In genomic region chr8:88664121-88664520, GRCm38 (mm10) we compare ENCODE assay signal across 26 mouse cellular contexts. TPM values are rescaled to one million over a fixed set of nuclear protein-coding genes. Genes with fewer than 3 reads are reported as not detected.
A peak's percentile ranks its signal among the peaks of the same experiment; 100 is the strongest.
DNase-seq lines count a peak whose midpoint lies in the region; ATAC-seq and TF ChIP-seq lines count a peak whose summit lies in the region.
"Had no signal": no experiment of that assay in that cellular context is flagged by ENCODE, and none has a peak within 500 bp of the region (broad histone marks: within the 10 kb centered on the region; RNA-seq: fewer than 3 reads in every experiment).

No protein-coding gene starts in this region.

- H3K4me3 ChIP-seq in midbrain, embryonic 11.5 days (ENCODE audit: low read depth, low read length), result no peak overlapping the region
- no peak overlapping the region for H3K4me3 ChIP-seq in midbrain, embryonic 13.5 days (replicated peaks)
- H3K4me3 ChIP-seq in hindbrain, postnatal 0 days (ENCODE audit: low read length), result no peak overlapping the region
- H3K4me3 ChIP-seq: erythroblast, embryonic 14.5 days; heart, adult 2 months; heart, embryonic 12.5 days; hindbrain, embryonic 10.5 days; hindbrain, embryonic 15.5 days; limb, embryonic 13.5 days; liver, embryonic 12.5 days; megakaryocyte, embryonic 14.5 days had no signal

- H3K9ac ChIP-seq in midbrain, embryonic 11.5 days (ENCODE audit: low read length), result no peak overlapping the region
- H3K9ac ChIP-seq in midbrain, embryonic 13.5 days (replicated peaks), result no peak overlapping the region
- no peak overlapping the region for H3K9ac ChIP-seq in hindbrain, postnatal 0 days (replicated peaks; ENCODE audit: low read length)
- H3K9ac ChIP-seq: heart, embryonic 12.5 days; hindbrain, embryonic 15.5 days; limb, embryonic 13.5 days; liver, embryonic 12.5 days; liver, postnatal 0 days had no signal

- H3K36me3 ChIP-seq in midbrain, embryonic 11.5 days (ENCODE audit: control insufficient read depth, insufficient read depth, low read length), result no peaks in the 10 kb centered on the region
- H3K36me3 ChIP-seq in midbrain, embryonic 13.5 days, result no peaks in the 10 kb centered on the region
- H3K36me3 ChIP-seq in hindbrain, postnatal 0 days (ENCODE audit: insufficient read depth, low read length), result no peaks in the 10 kb centered on the region
- H3K36me3 ChIP-seq: heart, embryonic 12.5 days; hindbrain, embryonic 10.5 days; hindbrain, embryonic 15.5 days; limb, embryonic 13.5 days; liver, embryonic 12.5 days had no signal

- ATAC-seq in midbrain, embryonic 11.5 days (ENCODE audit: low FRiP score), result no peak
- no peak for ATAC-seq in midbrain, embryonic 13.5 days
- no peak for ATAC-seq in hindbrain, postnatal 0 days
- ATAC-seq: CD4-positive, CD25-positive, alpha-beta regulatory T cell, adult 4 months; forebrain, embryonic 16.5 days; liver, embryonic 12.5 days; liver, postnatal 0 days had no signal

- no peak overlapping the region for H3K27ac ChIP-seq in midbrain, embryonic 11.5 days (ENCODE audit: low read depth, low read length)
- H3K27ac ChIP-seq in midbrain, embryonic 13.5 days, result no peak overlapping the region
- no peak overlapping the region for H3K27ac ChIP-seq in hindbrain, postnatal 0 days
- H3K27ac ChIP-seq: heart, adult 2 months; hindbrain, embryonic 10.5 days; hindbrain, embryonic 15.5 days; limb, embryonic 13.5 days; liver, embryonic 12.5 days had no signal

- H3K4me2 ChIP-seq in midbrain, embryonic 11.5 days, result no peak overlapping the region
- H3K4me2 ChIP-seq in midbrain, embryonic 13.5 days (replicated peaks), result no peak overlapping the region
- H3K4me2 ChIP-seq in hindbrain, postnatal 0 days (ENCODE audit: low read depth, low read length), result no peak overlapping the region
- H3K4me2 ChIP-seq: heart, embryonic 12.5 days; hindbrain, embryonic 15.5 days; limb, embryonic 13.5 days; liver, embryonic 12.5 days had no signal

- TF ChIP-seq CTCF in hindbrain, postnatal 0 days (IDR thresholded peaks at IDR 0.05; ENCODE audit: low read depth), result no peak

- 77% methylated on average over 16 of the region's 16 CpGs for WGBS in midbrain, embryonic 11.5 days
- 73% methylated on average over 16 of the region's 16 CpGs for whole genome bisulfite sequencing in midbrain, embryonic 13.5 days
- 63% methylated on average over 16 of the region's 16 CpGs for WGBS in hindbrain, postnatal 0 days

- peaks cover 6% of the 10 kb centered on the region for H3K4me1 ChIP-seq in midbrain, embryonic 11.5 days (ENCODE audit: control insufficient read depth, insufficient read depth, low read length)
- H3K4me1 ChIP-seq in midbrain, embryonic 13.5 days (replicated peaks), result peaks cover 18% of the 10 kb centered on the region
- H3K4me1 ChIP-seq in hindbrain, postnatal 0 days (ENCODE audit: insufficient read depth, low read length), result peaks cover 8% of the 10 kb centered on the region; the same call in 1 of the 2 replicates
- H3K4me1 ChIP-seq: heart, embryonic 12.5 days; liver, embryonic 12.5 days had no signal

- no peaks in the 10 kb centered on the region for H3K9me3 ChIP-seq in midbrain, embryonic 11.5 days (ENCODE audit: control insufficient read depth, low read length)
- H3K9me3 ChIP-seq in midbrain, embryonic 13.5 days, result no peaks in the 10 kb centered on the region
- no peaks in the 10 kb centered on the region for H3K9me3 ChIP-seq in hindbrain, postnatal 0 days (ENCODE audit: low read length)
- H3K9me3 ChIP-seq: heart, embryonic 12.5 days; hindbrain, embryonic 10.5 days; hindbrain, embryonic 15.5 days; limb, embryonic 13.5 days; liver, embryonic 12.5 days; megakaryocyte, embryonic 14.5 days had no signal

- peak; percentile 72 for DNase-seq in midbrain, embryonic 11.5 days (ENCODE audit: low spot score, missing footprints)
- peak; percentile 93 for DNase-seq in kidney, adult 9 months
- DNase-seq in kidney, postnatal 25 days, result peak; percentile 79 to 92
- no peak for DNase-seq in Muller cell, postnatal 12 days (ENCODE audit: inconsistent ontology term)
- DNase-seq in adrenal gland, postnatal 10 days, result no peak
- no peak for DNase-seq in hindbrain, postnatal 0 days (ENCODE audit: low spot score)
- DNase-seq: adrenal gland, postnatal 14 days; cerebellum, adult 2 months; cerebellum, postnatal 14 days; heart, adult 2 months; liver, postnatal 0 days; lung, postnatal 4 days; midbrain, embryonic 14.5 days; retina, postnatal 1 day; right cerebral cortex, postnatal 14 days; thymus, postnatal 4 days had no signal

- no peaks in the 10 kb centered on the region for H3K27me3 ChIP-seq in midbrain, embryonic 11.5 days (ENCODE audit: control insufficient read depth, insufficient read depth, low read length)
- no peaks in the 10 kb centered on the region for H3K27me3 ChIP-seq in midbrain, embryonic 13.5 days
- H3K27me3 ChIP-seq in hindbrain, postnatal 0 days (ENCODE audit: insufficient read depth, low read length), result no peaks in the 10 kb centered on the region
- H3K27me3 ChIP-seq: hindbrain, embryonic 15.5 days; limb, embryonic 13.5 days; liver, embryonic 12.5 days had no signal

RNA-seq across cellular contexts. Expression of gene Nod2, which starts 17.0 kb away (rescaled TPM):
- polyA plus RNA-seq in midbrain, embryonic 11.5 days (2014; fragmentation: Nextera tagmentation; extraction: Ambion mirVana), result 0.04 and 0.14 TPM in 2 replicates
- 0.06 and 0.08 TPM in 2 replicates for polyA plus RNA-seq in midbrain, embryonic 13.5 days (2015; fragmentation: Nextera tagmentation; extraction: Ambion mirVana)
- 1 to 10 TPM in 1 of 2 experiments, under 1 TPM in 1; 0.94 to 1.1 TPM for total RNA-seq in adrenal gland, postnatal 10 days (2021)
- 0.32 and 1.7 TPM in 2 replicates for total RNA-seq in hindbrain, postnatal 0 days (2014; rRNA removed)
- polyA plus RNA-seq in hindbrain, postnatal 0 days (2015; fragmentation: Nextera tagmentation; extraction: Ambion mirVana), result 0.05 TPM in 1 of 2 replicates, not detected in the other
- polyA plus RNA-seq: erythroblast, embryonic 14.5 days; hindbrain, embryonic 15.5 days had no signal

RNA-seq across cellular contexts. Expression of gene Snx20, which starts 28.2 kb away (rescaled TPM):
- polyA plus RNA-seq in midbrain, embryonic 11.5 days (2014; fragmentation: Nextera tagmentation; extraction: Ambion mirVana), result 0.74 and 1.4 TPM in 2 replicates
- polyA plus RNA-seq in midbrain, embryonic 13.5 days (2015; fragmentation: Nextera tagmentation; extraction: Ambion mirVana), result 0.90 and 1.1 TPM in 2 replicates
- 1 to 10 TPM; 2.5 to 2.7 TPM for total RNA-seq in adrenal gland, postnatal 10 days (2021)
- total RNA-seq in hindbrain, postnatal 0 days (2014; rRNA removed), result 0.47 and 1.1 TPM in 2 replicates
- 2.2 TPM in 2 replicates for polyA plus RNA-seq in hindbrain, postnatal 0 days (2015; fragmentation: Nextera tagmentation; extraction: Ambion mirVana)

RNA-seq across cellular contexts. Expression of gene Cyld, which starts 32.7 kb away (rescaled TPM):
- 13.5 and 14.4 TPM in 2 replicates for polyA plus RNA-seq in midbrain, embryonic 11.5 days (2014; fragmentation: Nextera tagmentation; extraction: Ambion mirVana)
- 18.8 and 18.9 TPM in 2 replicates for polyA plus RNA-seq in midbrain, embryonic 13.5 days (2015; fragmentation: Nextera tagmentation; extraction: Ambion mirVana)
- 10 to 100 TPM; 26.7 to 31.7 TPM for total RNA-seq in adrenal gland, postnatal 10 days (2021)
- total RNA-seq in hindbrain, postnatal 0 days (2014; rRNA removed), result 13.1 and 16.2 TPM in 2 replicates
- 11.0 and 11.9 TPM in 2 replicates for polyA plus RNA-seq in hindbrain, postnatal 0 days (2015; fragmentation: Nextera tagmentation; extraction: Ambion mirVana)

Comparison
In these comparisons a context has a peak if more than half of its experiments do, and no peak if none do; other contexts are left out.
1. DNase-seq: peak in midbrain, embryonic 11.5 days (single experiment), kidney, adult 9 months (single experiment) and kidney, postnatal 25 days (2 of 2); none in Muller cell, postnatal 12 days (single experiment), adrenal gland, postnatal 10 days (single experiment) and hindbrain, postnatal 0 days (single experiment).